Mouse (Mus musculus): Measurements from ENCODE around the gene Ttc28.
"Not testable (repeated sequence)": the region's sequence is repeated elsewhere in the genome, so short reads cannot be mapped to it uniquely, and the experiment has no call there.

Ttc28 gene

GRCm38 (mm10) chr5:110879584-110880374, at the start of gene Ttc28:
Ttc28 (plus strand) TSS chr5:110879803.
- DNase-seq (ENCODE audit: low read depth in 2 of 2, low spot score in 2 of 2) = peak; percentile 53 to 66

- DNase-seq (ENCODE audit: low read depth in 2 of 2, low spot score in 2 of 2) = no peak
These were observed 48.4 kb upstream of the Ttc28 start for GRCm38 (mm10) chr5:110831036-110831720.

GRCm38 (mm10) chr5:110835959-110836358, 43.6 kb upstream of the Ttc28 start:
- no peak for DNase-seq (ENCODE audit: low read depth in 2 of 2, low spot score in 2 of 2)

- DNase-seq (ENCODE audit: low read depth in 2 of 2, low spot score in 2 of 2) = not testable (repeated sequence)
These were observed 41.6 kb upstream of the Ttc28 start for GRCm38 (mm10) chr5:110838016-110838415.

GRCm38 (mm10) chr5:110839038-110839677, 40.4 kb upstream of the Ttc28 start:
- DNase-seq (ENCODE audit: low read depth in 2 of 2, low spot score in 2 of 2) = no peak

- peak; percentile 92 to 94 for DNase-seq (ENCODE audit: low read depth in 2 of 2, low spot score in 2 of 2)
These were observed 39.8 kb upstream of the Ttc28 start, which contains the start of the genes Hscb and Chek2 for GRCm38 (mm10) chr5:110839678-110840365. Hscb (minus strand) TSS chr5:110839777. Chek2 (plus strand) TSS chr5:110839979.

- peak; percentile 44 to 74 for DNase-seq (ENCODE audit: low read depth in 2 of 2, low spot score in 2 of 2)
These were observed 39.1 kb upstream of the Ttc28 start for GRCm38 (mm10) chr5:110840465-110840864.

GRCm38 (mm10) chr5:110841046-110841862, 38.3 kb upstream of the Ttc28 start:
- peak in 1 of 2 experiments; percentile 1 for DNase-seq (ENCODE audit: low read depth in 2 of 2, low spot score in 2 of 2)

- no peak for DNase-seq (ENCODE audit: low read depth in 2 of 2, low spot score in 2 of 2)
These were observed 26.6 kb upstream of the Ttc28 start for GRCm38 (mm10) chr5:110852990-110853389.

GRCm38 (mm10) chr5:110857091-110857490, 22.5 kb upstream of the Ttc28 start:
- DNase-seq (ENCODE audit: low read depth in 2 of 2, low spot score in 2 of 2) = no peak

GRCm38 (mm10) chr5:110859013-110859650, 20.5 kb upstream of the Ttc28 start:
- DNase-seq (ENCODE audit: low read depth in 2 of 2, low spot score in 2 of 2) = no peak

- DNase-seq (ENCODE audit: low read depth in 2 of 2, low spot score in 2 of 2) = no peak
These were observed 19.2 kb upstream of the Ttc28 start for GRCm38 (mm10) chr5:110860445-110860844.

GRCm38 (mm10) chr5:110868460-110868859, 11.1 kb upstream of the Ttc28 start:
- DNase-seq (ENCODE audit: low read depth in 2 of 2, low spot score in 2 of 2) = no peak

GRCm38 (mm10) chr5:110869242-110869669, 10.3 kb upstream of the Ttc28 start:
- DNase-seq (ENCODE audit: low read depth in 2 of 2, low spot score in 2 of 2) = no peak

- no peak for DNase-seq (ENCODE audit: low read depth in 2 of 2, low spot score in 2 of 2)
These were observed 6.4 kb upstream of the Ttc28 start for GRCm38 (mm10) chr5:110873160-110873559.

GRCm38 (mm10) chr5:110874711-110875110, 4.9 kb upstream of the Ttc28 start:
- DNase-seq (ENCODE audit: low read depth in 2 of 2, low spot score in 2 of 2) = no peak

GRCm38 (mm10) chr5:110875286-110875685, 4.3 kb upstream of the Ttc28 start:
- DNase-seq (ENCODE audit: low read depth in 2 of 2, low spot score in 2 of 2) = no peak

GRCm38 (mm10) chr5:110877666-110878505, 1.7 kb upstream of the Ttc28 start:
- no peak for DNase-seq (ENCODE audit: low read depth in 2 of 2, low spot score in 2 of 2)

GRCm38 (mm10) chr5:110878526-110878925, 1.1 kb upstream of the Ttc28 start:
- not testable (repeated sequence) for DNase-seq (ENCODE audit: low read depth in 2 of 2, low spot score in 2 of 2)

Data from CD8-positive naive resting alpha-beta T cell, adult 2 months (primary cell).